Mouse (Mus musculus): ENCODE measurements around the gene Tgm1. TPM values are rescaled to one million over a fixed set of nuclear protein-coding genes. Genes with fewer than 3 reads are reported as not detected.

The Tgm1 gene
- polyA plus RNA-seq, 1 experiment from 2014 or later = 1.1 TPM

- no peaks in the 10 kb centered on the region for H3K9me3 ChIP-seq (ENCODE audit: control insufficient read depth)
- H3K27me3 ChIP-seq (replicated peaks; ENCODE audit: control insufficient read depth, insufficient read depth, low read length) = no peaks in the 10 kb centered on the region
- H3K4me2 ChIP-seq (replicated peaks; ENCODE audit: low read depth) = peak overlapping the region; percentile 86
- H3K9ac ChIP-seq (ENCODE audit: low read depth, low read length) = peak overlapping the region; percentile 66; the same call in 1 of the 2 replicates
- H3K27ac ChIP-seq (ENCODE audit: low read depth, low read length) = no peak overlapping the region
- no peak for ATAC-seq
- 71% methylated on average over 6 of the region's 6 CpGs for WGBS
- TF ChIP-seq CTCF (IDR thresholded peaks at IDR 0.05; ENCODE audit: low read depth) = no peak
- H3K4me1 ChIP-seq (replicated peaks; ENCODE audit: control insufficient read depth, insufficient read depth, low read length) = no peaks in the 10 kb centered on the region
- peak overlapping the region; percentile 78 for H3K4me3 ChIP-seq (ENCODE audit: low read depth, low read length)
- H3K36me3 ChIP-seq (ENCODE audit: control insufficient read depth, insufficient read depth) = peaks cover 37% of the 10 kb centered on the region
These were observed 7.3 kb upstream of the Tgm1 start for GRCm38 (mm10) chr14:55721076-55721475.

DNA sequence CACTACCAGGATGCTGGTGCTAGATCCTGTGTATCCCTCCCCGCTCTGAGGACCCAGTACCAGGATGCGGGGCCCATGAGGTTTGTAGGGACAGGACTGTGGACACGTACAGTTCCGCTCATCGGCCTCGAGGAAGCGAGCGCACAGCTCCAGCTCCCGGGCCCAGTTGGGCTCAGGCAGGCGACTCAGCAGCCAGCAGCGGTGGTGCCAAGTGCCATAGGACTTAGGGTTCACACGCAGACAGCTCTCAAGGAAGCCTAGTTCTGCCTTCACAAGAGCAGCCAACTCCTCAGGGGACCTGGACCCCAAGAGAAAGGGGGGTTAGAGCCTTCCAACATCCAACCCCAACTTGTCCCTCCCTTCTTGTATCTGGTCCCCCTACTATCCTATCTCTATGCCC, 6.9 kb upstream of the Tgm1 start:
- 90% methylated on average over 12 of the region's 12 CpGs for WGBS
- H3K27me3 ChIP-seq (replicated peaks; ENCODE audit: control insufficient read depth, insufficient read depth, low read length) = no peaks in the 10 kb centered on the region
- H3K4me2 ChIP-seq (replicated peaks; ENCODE audit: low read depth) = no peak overlapping the region
- ATAC-seq = no peak
- no peak overlapping the region for H3K27ac ChIP-seq (ENCODE audit: low read depth, low read length)
- TF ChIP-seq CTCF (IDR thresholded peaks at IDR 0.05; ENCODE audit: low read depth) = no peak
- H3K36me3 ChIP-seq (ENCODE audit: control insufficient read depth, insufficient read depth) = peaks cover 38% of the 10 kb centered on the region
- no peak overlapping the region for H3K4me3 ChIP-seq (ENCODE audit: low read depth, low read length)
- no peak overlapping the region for H3K9ac ChIP-seq (ENCODE audit: low read depth, low read length)
- no peaks in the 10 kb centered on the region for H3K9me3 ChIP-seq (ENCODE audit: control insufficient read depth)
- H3K4me1 ChIP-seq (replicated peaks; ENCODE audit: control insufficient read depth, insufficient read depth, low read length) = no peaks in the 10 kb centered on the region

GRCm38 (mm10) chr14:55719737-55720136, 6.0 kb upstream of the Tgm1 start:
- no peak for ATAC-seq
- H3K4me1 ChIP-seq (replicated peaks; ENCODE audit: control insufficient read depth, insufficient read depth, low read length) = no peaks in the 10 kb centered on the region
- no peak overlapping the region for H3K4me2 ChIP-seq (replicated peaks; ENCODE audit: low read depth)
- no peak overlapping the region for H3K4me3 ChIP-seq (ENCODE audit: low read depth, low read length)
- no peaks in the 10 kb centered on the region for H3K27me3 ChIP-seq (replicated peaks; ENCODE audit: control insufficient read depth, insufficient read depth, low read length)
- no peak overlapping the region for H3K27ac ChIP-seq (ENCODE audit: low read depth, low read length)
- H3K36me3 ChIP-seq (ENCODE audit: control insufficient read depth, insufficient read depth) = peaks cover 38% of the 10 kb centered on the region
- TF ChIP-seq CTCF (IDR thresholded peaks at IDR 0.05; ENCODE audit: low read depth) = no peak
- H3K9me3 ChIP-seq (ENCODE audit: control insufficient read depth) = no peaks in the 10 kb centered on the region
- H3K9ac ChIP-seq (ENCODE audit: low read depth, low read length) = no peak overlapping the region
- WGBS = 87% methylated on average over 6 of the region's 6 CpGs

DNA sequence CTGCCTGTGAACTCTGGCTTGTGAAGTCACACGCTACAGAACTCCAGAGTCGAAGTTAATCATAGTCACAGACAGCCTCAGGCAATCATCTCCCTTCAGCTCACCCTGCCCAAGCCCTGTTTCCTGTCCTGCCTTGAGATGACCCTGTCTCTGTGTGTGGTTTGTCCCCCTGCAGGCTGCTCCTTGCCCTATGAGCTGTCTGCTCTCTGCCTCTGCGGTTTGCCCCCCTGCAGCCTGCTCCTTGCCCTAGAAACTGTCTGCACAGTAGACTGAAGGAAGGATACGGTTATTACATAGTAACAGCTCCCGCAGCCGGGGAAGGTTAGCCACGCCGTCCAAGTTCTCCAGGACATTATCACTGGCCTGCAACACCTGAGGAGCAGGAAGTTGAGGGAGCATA, 3.2 kb upstream of the Tgm1 start:
- no peak overlapping the region for H3K9ac ChIP-seq (ENCODE audit: low read depth, low read length)
- H3K4me2 ChIP-seq (replicated peaks; ENCODE audit: low read depth) = no peak overlapping the region
- H3K27me3 ChIP-seq (replicated peaks; ENCODE audit: control insufficient read depth, insufficient read depth, low read length) = no peaks in the 10 kb centered on the region
- TF ChIP-seq CTCF (IDR thresholded peaks at IDR 0.05; ENCODE audit: low read depth) = no peak
- H3K4me1 ChIP-seq (replicated peaks; ENCODE audit: control insufficient read depth, insufficient read depth, low read length) = no peaks in the 10 kb centered on the region; the same call in 1 of the 2 replicates
- WGBS = 70% methylated on average over 8 of the region's 8 CpGs
- H3K27ac ChIP-seq (ENCODE audit: low read depth, low read length) = no peak overlapping the region
- H3K9me3 ChIP-seq (ENCODE audit: control insufficient read depth) = no peaks in the 10 kb centered on the region
- no peak overlapping the region for H3K4me3 ChIP-seq (ENCODE audit: low read depth, low read length)
- no peak for ATAC-seq
- peaks cover 38% of the 10 kb centered on the region for H3K36me3 ChIP-seq (ENCODE audit: control insufficient read depth, insufficient read depth)

DNA sequence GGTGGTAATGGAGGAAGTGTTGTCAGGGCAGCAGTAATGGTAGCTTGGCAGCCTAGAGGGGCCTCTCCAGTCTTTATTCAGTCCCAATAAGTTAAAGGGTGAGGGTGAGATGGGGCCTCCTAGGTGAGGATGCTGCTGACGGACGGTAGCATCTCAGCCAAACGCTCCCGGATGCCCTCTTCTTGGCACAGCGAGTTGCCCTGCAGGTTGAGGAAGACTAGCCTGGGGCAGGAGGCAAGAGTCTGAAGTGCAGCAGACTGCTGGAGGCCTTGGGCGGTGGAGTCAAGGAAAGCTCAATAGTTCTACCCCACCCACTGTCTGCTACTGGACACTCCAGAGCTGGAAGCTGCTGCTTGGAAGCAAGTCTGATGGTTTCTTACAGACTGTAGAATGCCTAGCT, 2.5 kb upstream of the Tgm1 start:
- no peak overlapping the region for H3K27ac ChIP-seq (ENCODE audit: low read depth, low read length)
- H3K4me2 ChIP-seq (replicated peaks; ENCODE audit: low read depth) = no peak overlapping the region
- no peak overlapping the region for H3K4me3 ChIP-seq (ENCODE audit: low read depth, low read length)
- 92% methylated on average over 6 of the region's 6 CpGs for WGBS
- ATAC-seq = no peak
- no peak for TF ChIP-seq CTCF (IDR thresholded peaks at IDR 0.05; ENCODE audit: low read depth)
- peaks cover 38% of the 10 kb centered on the region for H3K36me3 ChIP-seq (ENCODE audit: control insufficient read depth, insufficient read depth)
- no peaks in the 10 kb centered on the region for H3K9me3 ChIP-seq (ENCODE audit: control insufficient read depth)
- H3K27me3 ChIP-seq (replicated peaks; ENCODE audit: control insufficient read depth, insufficient read depth, low read length) = no peaks in the 10 kb centered on the region
- no peak overlapping the region for H3K9ac ChIP-seq (ENCODE audit: low read depth, low read length)
- no peaks in the 10 kb centered on the region; the same call in 1 of the 2 replicates for H3K4me1 ChIP-seq (replicated peaks; ENCODE audit: control insufficient read depth, insufficient read depth, low read length)

DNA sequence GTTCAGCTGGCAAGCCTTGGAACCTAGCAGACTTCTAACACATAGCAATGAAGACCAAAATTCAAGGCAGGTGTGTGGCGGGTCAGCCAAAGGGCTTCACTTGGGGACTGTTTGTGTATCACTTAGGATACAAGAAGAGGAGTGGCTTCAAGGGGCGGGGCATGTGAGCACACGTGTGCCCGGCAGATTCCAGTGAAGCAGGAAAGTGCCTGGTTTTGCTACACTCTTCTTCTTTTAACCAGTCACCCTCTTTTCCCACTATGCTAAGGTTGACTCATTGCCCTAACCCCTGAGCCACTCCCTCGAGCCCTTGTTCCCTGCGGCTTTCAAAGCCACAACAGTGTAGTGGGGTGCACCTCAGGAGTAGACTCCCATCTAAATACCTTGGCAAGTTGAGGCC, 1.2 kb upstream of the Tgm1 start:
- ATAC-seq = no peak
- TF ChIP-seq CTCF (IDR thresholded peaks at IDR 0.05; ENCODE audit: low read depth) = no peak
- Histone ChIP-seq H3K4me3 (ENCODE audit: low read depth, low read length) (no peak overlapping the region), H3K27ac (ENCODE audit: low read depth, low read length) (no peak overlapping the region), H3K4me1 (replicated peaks; ENCODE audit: control insufficient read depth, insufficient read depth, low read length) (no peaks in the 10 kb centered on the region; the same call in 1 of the 2 replicates), H3K9me3 (ENCODE audit: control insufficient read depth) (no peaks in the 10 kb centered on the region), H3K4me2 (replicated peaks; ENCODE audit: low read depth) (no peak overlapping the region), H3K36me3 (ENCODE audit: control insufficient read depth, insufficient read depth) (peaks cover 32% of the 10 kb centered on the region), H3K27me3 (replicated peaks; ENCODE audit: control insufficient read depth, insufficient read depth, low read length) (no peaks in the 10 kb centered on the region), H3K9ac (ENCODE audit: low read depth, low read length) (no peak overlapping the region)
- 22% methylated on average over 6 of the region's 6 CpGs for WGBS
